Mouse (Mus musculus) c-Kit-positive CD71-negative TER-119-negative erythroid progenitor cells, embryonic 14.5 days (primary cell): ENCODE data around the gene Zfp607b.

Experiments
- DNase-seq: peaks from one replicate; pipeline ENCODE4 v3.0.0-alpha.2; 2013; ENCODE audit warnings: low read depth

The Zfp607b gene

DNA sequence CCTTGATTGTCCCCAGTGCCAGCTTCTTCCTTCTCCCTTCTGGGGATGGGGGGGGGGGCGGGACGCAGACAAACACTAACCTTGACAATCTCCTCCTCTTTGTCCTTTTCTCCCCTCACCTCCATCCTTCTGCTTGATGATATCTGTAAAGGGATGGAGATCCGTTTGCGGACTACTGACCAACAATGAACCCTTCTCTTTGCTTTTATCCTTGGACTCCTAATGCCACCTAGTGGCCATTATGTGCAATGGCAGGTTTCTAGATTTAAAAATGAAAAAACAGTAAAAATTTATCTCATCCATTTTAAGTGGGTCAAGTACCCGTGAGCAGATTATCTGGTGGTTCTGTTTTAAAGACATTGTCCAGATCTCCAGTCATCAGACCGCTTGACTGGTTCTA, 3.5 kb upstream of the Zfp607b start:
- DNase-seq, result no peak

DNA sequence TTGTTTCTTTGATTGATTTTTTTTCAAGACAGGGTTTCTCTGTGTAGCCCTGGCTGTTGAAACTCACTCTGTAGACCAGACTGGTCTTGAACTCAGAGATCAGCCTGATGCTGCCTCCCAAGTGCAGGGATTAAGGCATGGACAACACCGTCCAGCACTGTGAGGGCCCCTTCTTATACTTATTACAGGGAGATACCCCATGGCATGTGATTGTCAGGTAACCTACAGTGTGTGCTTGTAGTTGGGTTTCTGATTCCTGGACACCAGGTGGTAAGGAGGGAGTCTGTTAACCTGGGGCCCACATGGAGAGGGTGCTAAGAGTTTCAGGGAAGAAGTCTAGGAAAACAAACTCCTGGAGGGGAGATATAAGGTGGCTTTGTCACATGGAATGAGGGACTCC, 2.1 kb upstream of the Zfp607b start:
- no peak for DNase-seq

DNA sequence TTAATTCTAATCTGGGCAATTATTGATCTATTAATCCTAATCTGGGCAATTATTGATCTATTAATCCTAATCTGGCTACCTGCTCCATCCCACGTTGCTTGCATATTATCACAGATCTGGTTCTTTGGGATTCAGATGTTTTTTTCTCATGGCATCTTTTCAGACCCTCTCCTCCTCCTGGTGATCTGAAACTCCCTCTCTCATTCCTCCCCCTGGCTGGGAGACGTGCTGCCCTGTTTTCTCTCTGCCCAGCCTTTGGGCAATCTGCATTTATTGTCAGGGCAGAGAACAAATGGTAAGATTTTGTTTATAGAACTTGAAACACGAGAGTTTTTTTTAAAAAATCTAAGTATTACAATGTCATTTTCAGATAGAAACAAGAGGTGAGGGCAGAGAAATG, 1.3 kb upstream of the Zfp607b start:
- DNase-seq, result no peak

DNA sequence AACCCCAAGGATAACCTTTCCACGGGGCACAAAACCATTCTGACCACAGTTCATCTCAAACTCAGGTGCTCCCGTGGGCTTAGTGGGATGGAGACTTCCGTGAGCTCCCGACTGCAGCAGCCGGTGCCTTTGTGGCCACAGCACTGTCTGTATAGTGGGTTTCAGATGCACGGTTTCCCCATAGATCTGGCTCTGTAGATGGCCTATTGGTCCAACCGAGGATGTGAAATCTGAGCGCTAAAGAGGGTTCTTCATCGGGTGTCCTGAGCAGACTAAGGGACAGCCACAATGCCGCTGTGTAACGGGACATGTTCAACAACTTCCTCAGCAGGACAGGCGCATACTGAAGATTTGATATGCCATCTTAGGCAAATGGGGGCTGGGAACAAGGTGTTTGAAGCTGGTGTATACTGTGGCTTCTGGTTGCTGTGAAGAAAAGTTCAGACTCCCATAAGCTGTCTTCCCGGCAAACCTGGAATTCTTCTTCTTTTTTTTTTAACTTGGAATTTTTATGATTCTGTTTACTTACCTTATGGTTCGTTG, 823 bp upstream of the Zfp607b start:
- DNase-seq, result no peak

DNA sequence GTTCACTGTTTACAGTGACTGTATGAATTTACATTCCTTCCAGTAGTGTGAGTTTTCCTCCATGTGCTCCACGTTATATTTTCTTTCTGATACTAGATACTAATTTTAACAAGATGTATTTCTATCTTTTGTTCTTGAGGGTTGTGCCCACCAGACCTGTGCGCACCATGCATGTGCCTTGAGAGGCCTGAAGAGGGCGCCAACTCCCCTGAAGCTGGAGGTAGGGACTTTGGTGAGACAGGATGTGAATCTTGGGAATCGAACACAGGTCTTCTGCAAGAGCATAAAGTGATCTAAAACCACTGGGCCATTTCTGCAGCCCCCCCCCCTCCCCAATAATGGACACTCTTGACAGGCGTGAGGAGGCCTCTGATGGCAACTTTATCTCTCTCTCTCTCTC, 1.9 kb downstream of the Zfp607b start:
- no peak for DNase-seq

DNA sequence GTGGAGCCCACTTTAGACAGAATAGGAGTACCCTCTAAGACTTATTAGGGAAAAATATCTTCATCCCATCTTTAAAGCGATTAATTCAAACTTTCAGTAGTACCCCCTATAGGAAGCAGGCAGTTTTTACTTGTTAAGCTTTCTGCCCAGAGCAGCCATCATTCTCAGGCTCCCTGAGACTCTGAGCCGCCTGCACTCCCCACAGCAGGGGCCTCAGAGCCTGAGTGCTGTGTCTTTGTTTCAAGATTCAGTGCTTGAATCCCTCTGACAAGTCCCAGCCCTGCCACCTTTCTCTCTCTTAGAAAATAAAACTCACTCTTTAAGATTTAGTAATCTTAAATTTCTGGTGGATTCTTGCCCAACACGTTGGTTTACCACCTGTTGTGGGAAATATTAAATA, 7.6 kb downstream of the Zfp607b start:
- no peak for DNase-seq

DNA sequence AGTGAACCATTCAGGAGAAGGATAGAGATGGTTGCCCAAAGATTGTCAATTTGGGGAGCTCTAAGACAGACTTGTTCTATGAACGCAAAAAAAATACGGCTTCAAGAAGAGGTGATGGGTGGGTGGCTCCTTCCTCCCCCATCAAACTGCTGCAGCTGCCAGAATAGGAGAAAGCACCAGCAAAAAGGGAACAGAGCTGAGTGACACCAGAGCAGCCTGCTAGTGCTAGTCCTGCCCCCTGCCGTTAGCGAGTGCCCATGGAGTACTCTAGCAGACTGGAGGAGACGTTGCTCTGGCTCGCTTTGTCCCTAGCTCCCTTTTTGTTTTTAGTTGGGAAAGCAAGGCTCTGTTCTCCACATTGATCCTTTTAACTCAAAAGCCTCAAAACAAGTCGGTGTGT, 21.3 kb downstream of the Zfp607b start:
- no peak for DNase-seq

DNA sequence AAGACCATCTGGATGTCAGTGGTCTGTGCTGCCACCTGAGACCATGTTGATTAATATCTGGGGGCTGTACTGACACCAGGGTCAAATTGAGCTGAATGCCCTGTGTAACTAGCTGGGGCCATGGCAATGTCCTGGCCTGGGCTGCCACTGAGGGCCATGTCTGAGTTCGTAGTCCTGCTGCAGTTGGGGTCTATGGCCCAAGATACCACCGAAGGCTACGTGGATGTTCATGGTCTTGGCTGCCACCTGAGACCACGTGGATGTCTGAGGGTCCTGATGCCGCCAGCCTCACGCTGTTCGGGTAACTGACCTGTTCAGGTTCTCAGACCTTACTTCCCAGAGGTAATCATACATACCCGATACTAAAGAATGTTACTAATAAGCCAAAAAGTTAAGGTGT, 32.8 kb downstream of the Zfp607b start:
- no peak for DNase-seq

DNA sequence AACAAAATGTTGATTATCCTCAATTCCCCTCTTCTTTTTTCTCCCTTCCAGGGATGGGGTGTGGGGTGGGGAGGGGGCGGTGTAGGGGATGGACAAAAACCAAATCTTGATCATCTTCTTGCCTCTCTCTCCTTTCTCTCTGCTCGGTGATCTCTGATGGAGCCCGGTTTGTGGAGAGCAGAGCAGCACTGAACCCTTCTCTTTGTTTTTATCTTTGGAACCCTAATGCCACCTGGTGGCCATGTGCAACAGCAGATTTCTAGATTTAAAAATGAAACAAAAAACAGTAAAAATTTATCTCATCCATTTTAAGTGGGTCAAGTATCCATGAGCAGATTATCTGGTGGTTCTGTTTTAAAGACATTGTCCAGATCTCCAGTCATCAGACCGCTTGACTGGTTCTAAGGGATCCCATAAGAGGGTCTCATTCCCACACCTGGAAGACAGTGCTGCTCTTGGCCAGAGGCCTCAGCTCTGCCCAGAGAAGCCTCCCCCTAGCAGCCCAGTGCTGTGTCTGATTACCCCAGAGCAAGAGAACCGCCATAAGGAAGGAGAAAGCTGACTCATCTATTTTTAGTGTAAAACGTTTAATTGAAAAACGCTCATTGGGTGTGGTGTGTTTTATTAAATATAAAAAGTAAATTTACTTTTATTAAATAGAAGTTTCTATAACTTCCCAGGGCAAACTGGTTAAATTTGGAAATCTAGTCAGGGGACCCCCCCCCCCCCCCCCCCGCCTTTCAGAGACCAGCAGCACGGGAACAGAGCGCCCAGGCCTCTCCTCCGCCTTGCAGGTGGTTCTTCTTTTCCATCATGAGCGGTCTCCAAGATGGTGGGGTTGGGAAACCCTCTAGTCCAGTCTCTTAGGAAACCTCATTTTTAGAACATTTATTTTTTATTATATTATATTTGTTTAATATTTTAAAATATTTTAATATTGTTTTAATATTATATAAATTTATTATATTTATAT, 36.7 kb downstream of the Zfp607b start:
- peak; percentile 50 for DNase-seq

DNA sequence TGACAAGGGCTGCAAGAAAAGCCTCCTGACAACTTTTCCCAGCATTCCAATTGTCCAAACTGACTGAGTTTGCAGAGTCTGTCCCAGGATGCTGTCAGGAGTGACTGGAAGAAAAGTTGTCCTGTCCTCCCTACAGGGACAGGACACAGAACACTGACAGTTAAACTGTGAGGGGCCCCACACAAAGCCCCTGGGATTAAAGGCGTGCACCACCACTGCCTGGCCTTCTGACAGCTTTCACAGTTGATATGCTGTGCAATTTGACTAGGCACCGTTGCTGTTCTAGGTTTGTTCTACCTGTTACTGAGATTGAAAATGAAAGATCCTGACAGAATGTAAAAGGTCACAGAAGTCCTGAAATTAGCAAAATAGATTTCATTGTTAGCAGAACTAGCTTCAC, 38.3 kb downstream of the Zfp607b start:
- DNase-seq, result no peak

DNA sequence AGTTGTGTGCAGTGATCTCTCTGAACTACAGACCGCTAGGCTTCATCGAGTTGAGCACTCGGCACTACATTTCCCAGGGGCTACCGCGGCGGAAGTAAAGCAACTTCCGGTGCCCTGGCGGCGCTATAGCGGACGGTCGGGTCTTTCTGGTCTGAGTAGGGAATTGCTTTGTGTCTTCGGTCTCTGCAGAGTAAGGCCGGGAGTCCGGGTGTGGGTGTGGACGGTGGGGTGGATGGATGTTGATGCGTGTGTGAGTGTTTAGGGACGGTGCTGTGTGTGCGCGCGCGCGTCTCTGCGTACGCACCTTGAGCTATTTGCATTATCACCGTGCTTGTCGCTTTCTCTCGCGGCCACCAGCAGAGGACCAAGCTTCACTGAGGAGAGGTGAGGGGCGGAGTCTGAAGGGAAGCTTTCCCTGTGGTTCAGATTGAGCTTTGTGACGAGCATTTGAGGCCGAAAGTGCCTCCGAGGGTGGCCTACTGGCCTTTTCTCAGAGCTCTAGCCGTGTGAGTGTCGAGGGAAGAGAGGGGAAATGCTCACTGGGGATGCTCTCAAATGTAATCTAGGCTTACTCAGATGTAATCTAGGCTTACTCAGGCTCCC, 42.2 kb downstream of the Zfp607b start, which contains the start of gene Zfp60:
Gene Zfp60 (plus strand): TSS at position 109 of the 603 bp plus-strand sequence.
- peak; percentile 71 for DNase-seq

DNA sequence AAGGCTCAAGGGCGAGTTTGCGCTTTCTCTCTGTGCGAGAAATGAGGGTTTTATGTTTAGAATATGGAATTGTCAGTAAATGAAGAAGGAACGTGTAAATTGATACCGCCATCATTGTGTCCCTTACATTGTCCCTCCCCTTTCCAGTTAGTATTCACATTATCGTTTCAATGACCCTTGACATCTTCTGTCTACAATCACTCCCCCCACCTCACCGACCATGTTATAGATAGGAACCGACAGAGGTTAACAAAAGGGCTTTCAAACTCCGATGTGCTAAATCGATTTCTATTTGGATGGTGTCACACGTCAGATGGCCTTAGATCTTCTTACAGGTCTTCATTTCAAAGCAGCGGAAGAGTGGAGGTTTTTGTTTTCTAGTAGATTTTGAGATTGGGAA, 42.8 kb downstream of the Zfp607b start:
- DNase-seq, result no peak

DNA sequence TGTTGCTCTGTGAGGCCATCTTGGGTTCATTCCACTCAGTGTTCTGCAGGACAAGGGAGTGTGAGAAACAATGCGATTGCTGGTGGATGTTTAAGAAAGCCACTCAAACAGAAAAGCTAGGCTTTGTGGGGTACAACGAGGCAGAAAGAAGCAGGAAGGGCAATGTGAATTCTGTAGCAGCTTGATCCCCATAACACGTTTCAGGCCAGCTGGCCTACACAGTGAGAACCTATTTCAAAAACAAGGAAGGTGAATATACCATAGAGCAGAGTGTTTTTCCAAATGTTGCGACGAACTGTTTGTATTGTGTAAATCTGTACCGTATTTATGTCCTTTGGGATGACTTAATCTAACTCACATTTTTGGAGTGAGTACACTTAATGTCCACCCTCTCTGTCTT, 43.4 kb downstream of the Zfp607b start:
- no peak for DNase-seq

DNA sequence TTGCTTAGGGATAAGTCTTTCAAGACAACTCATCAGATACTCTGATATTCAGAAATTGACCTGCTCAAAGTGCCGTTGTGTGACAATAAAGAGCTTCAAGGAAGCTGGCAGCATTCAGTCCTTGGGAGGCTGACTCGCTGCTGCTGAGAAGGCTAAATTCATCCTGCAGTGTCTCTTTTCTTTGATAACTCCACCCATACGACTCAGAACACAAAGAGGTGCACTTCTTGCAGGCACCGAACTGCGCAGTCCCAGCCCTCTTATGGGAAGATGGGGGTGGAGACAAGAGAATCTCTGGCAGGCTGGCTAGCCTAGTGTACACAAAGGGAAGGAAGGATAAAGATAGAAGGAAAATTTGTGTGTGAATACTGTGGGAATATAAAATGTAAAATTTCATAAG, 46.3 kb downstream of the Zfp607b start:
- DNase-seq, result no peak
